Mouse (Mus musculus) forebrain, embryonic 16.5 days (tissue): ENCODE data around the gene Cdyl. TPM values are rescaled to one million over a fixed set of nuclear protein-coding genes. Genes with fewer than 3 reads are reported as not detected.

Experiments used
- ATAC-seq: fragments of 200-750 bp; cut with Nextera tagmentation; 2 replicates; pipeline ENCODE4 v1.8.0; 2017; ENCODE audit warnings: mild to moderate bottlenecking, moderate library complexity
- H3K27ac ChIP-seq: fragments of 300-500 bp; sonication (generic); 2 replicates; pipeline ENCODE4 v1.5.1; 2014; ENCODE audit warnings: low read length, control low read depth
- H3K27me3 ChIP-seq: fragments of 300-500 bp; sonication (generic); replicated peaks from 2 replicates; pipeline ENCODE4 v1.6.1; 2014; ENCODE audit warnings: low read length; ENCODE audit not compliant: control insufficient read depth, insufficient read depth
- H3K36me3 ChIP-seq: fragments of 300-500 bp; sonication (generic); 2 replicates; pipeline ENCODE4 v1.6.1; 2014; ENCODE audit not compliant: control insufficient read depth, insufficient read depth
- H3K4me1 ChIP-seq: fragments of 300-500 bp; sonication (generic); replicated peaks from 2 replicates; pipeline ENCODE4 v1.6.1; 2014; ENCODE audit warnings: low read length; ENCODE audit not compliant: control insufficient read depth, insufficient read depth
- H3K4me2 ChIP-seq: fragments of 300-500 bp; sonication (generic); 2 replicates; pipeline ENCODE4 v1.6.1; 2014; ENCODE audit warnings: mild to moderate bottlenecking, low read length, control low read depth
- H3K4me3 ChIP-seq: fragments of 300-500 bp; sonication (generic); replicated peaks from 2 replicates; pipeline ENCODE4 v1.5.1; 2014; ENCODE audit warnings: mild to moderate bottlenecking, low read length, control low read depth
- H3K9ac ChIP-seq: fragments of 300-500 bp; sonication (generic); replicated peaks from 2 replicates; pipeline ENCODE4 v1.6.1; 2014; ENCODE audit warnings: low read depth, low read length, control low read depth
- H3K9me3 ChIP-seq: fragments of 300-500 bp; sonication (generic); 2 replicates; pipeline ENCODE4 v1.6.1; 2016; ENCODE audit warnings: low read length; ENCODE audit not compliant: control insufficient read depth
- WGBS: fragments of 180-500 bp; shearing (Covaris S2); extraction: QIAGEN DNeasy Blood & Tissue Kit; methylation state at CpG from one replicate; pipeline ENCODE4 v1.1.7; 2014; 5-methylcytosine and 5-hydroxymethylcytosine counted together
- polyA plus RNA-seq: library from polyadenylated mRNA; unstranded; fragments of >200 nt; fragmentation: Nextera tagmentation; extraction: Ambion mirVana; gene quantifications from 2 replicates; pipeline ENCODE4 v1.2.1, GENCODE M21; 2015

The Cdyl gene
- polyA plus RNA-seq, 1 experiment from 2014 or later, result 4.2 TPM

DNA sequence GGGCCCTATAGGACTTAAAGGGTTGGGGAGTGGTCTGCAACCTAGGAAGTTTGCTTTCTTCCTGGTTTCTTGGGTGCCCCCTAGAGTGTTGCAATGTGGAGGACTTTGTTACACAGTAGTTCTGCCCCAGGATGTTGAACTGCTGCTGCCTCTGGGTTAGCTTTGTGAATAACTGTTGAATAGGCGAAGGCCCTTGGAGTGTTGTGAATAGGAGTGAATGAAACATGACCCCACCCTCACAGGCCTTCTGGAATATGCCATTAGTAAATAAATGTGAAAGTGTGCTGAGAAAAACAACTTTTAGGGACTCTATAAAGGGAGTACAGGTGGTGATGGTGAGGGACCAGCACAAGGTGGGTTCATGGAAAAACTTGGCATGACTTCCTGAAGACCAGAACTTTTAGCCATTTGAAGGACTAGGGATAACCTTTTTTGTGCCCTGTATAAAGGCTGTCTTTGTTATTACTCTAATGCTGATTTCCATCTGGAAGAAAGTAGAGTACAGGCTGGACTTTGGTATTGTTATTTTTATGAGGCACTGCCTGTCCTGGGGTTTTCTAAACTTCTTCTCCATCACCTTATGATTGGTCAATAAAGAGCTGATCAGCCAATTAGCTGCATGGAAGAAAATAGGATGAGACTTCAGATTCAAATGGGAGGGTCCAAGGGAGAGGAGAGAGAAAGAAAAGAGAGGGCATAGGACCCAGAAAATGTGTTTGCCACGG, 193.4 kb downstream of the Cdyl start:
- Histone ChIP-seq H3K27me3 (no peaks in the 10 kb centered on the region), H3K9me3 (no peaks in the 10 kb centered on the region), H3K4me1 (no peaks in the 10 kb centered on the region), H3K9ac (no peak overlapping the region), H3K27ac (no peak overlapping the region), H3K4me3 (no peak overlapping the region), H3K36me3 (no peaks in the 10 kb centered on the region), H3K4me2 (no peak overlapping the region)
- WGBS, result 59% methylated on average over 2 of the region's 2 CpGs
- ATAC-seq, result no peak

DNA sequence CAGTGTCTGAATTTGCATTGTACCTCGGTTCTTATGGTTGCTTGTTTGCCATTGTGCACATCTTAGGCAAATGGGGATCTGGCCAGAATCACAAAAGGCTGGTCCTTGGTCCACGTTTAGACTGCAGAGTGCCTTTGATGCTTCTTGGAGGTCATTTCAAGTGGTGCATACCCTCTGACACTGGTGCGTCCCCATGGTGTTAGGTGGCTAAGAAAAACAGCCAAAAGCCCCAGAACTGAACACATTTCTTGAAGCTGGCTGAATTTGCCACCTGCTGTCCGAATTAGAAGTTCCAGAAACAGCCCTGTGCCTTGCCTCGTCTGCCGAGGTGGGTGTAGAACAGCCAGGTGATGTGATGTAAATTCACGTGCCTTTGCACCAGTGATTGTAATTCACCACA, 197.9 kb downstream of the Cdyl start:
- no peak overlapping the region for H3K4me2 ChIP-seq
- H3K27me3 ChIP-seq, result no peaks in the 10 kb centered on the region
- H3K4me3 ChIP-seq, result no peak overlapping the region
- no peak overlapping the region for H3K9ac ChIP-seq
- no peaks in the 10 kb centered on the region for H3K4me1 ChIP-seq
- no peak for ATAC-seq
- no peaks in the 10 kb centered on the region for H3K36me3 ChIP-seq
- H3K27ac ChIP-seq, result no peak overlapping the region
- 74% methylated on average over 7 of the region's 7 CpGs for WGBS
- H3K9me3 ChIP-seq, result no peaks in the 10 kb centered on the region

DNA sequence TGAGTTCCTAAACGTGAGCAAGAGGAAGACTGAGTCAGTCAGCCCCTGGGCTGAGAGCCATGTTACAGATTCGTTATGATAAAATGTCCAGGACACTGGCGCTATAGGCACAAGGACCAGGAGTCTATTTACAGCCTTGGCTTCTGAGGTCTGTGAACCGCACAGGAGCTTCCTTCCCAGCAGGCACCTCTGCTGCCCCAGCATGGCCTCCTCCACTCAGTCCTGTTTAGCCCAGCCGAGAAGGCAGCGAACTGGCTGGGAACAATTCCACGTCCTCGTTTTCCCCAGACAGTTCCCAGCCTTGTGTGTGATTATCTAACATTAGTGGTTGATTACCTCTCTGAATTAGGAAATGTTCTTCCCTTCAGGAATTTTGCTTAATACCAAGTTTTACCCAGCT, 201.3 kb downstream of the Cdyl start:
- Histone ChIP-seq H3K27ac (no peak overlapping the region), H3K36me3 (no peaks in the 10 kb centered on the region), H3K9ac (no peak overlapping the region), H3K4me1 (no peaks in the 10 kb centered on the region), H3K4me2 (no peak overlapping the region), H3K9me3 (no peaks in the 10 kb centered on the region), H3K4me3 (no peak overlapping the region), H3K27me3 (no peaks in the 10 kb centered on the region)
- ATAC-seq, result no peak
- WGBS, result 60% methylated on average over 8 of the region's 8 CpGs

DNA sequence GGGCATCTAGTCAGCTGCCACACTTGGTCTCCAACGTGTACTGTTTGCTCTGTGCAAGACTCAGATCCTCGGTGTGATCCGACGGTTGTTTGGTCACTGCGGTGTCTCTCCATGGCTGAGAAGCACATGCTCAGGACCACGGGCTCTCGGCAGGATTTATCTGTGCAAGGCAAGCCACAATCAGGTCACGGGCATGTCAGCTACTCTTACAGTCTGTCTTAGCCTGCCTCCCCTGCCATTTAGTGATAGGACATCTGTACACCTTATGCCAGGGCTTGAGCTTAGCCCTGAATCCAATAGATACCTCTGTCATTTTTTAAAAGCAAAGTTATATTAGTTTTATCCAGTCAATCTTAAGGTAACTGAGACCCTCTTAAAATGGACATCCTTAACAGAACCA, 211.0 kb downstream of the Cdyl start:
- WGBS, result 94% methylated on average over 8 of the region's 8 CpGs
- Histone ChIP-seq H3K27me3 (no peaks in the 10 kb centered on the region), H3K36me3 (no peaks in the 10 kb centered on the region), H3K9ac (no peak overlapping the region), H3K27ac (no peak overlapping the region), H3K4me2 (no peak overlapping the region), H3K4me3 (no peak overlapping the region), H3K9me3 (no peaks in the 10 kb centered on the region), H3K4me1 (no peaks in the 10 kb centered on the region)
- no peak for ATAC-seq

DNA sequence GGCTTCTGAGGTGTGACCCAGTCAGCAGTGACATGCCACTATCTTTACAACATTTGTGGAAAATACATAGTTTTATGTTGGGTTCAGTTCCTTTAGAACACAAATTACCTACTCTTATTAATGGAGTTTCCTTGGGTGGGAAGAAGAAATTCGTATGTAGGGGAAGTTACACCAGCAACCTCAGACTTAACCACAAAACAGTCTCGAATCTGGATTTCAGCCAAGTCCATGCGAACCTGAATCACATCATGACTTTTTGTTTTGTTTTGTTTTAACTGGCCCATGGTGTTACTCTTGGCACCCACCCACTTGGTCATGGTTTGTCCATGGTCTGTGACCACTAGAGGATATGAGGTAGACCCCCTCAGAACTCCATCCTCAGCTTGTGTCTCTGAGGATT, 211.5 kb downstream of the Cdyl start:
- H3K4me3 ChIP-seq, result no peak overlapping the region
- H3K36me3 ChIP-seq, result no peaks in the 10 kb centered on the region
- H3K27ac ChIP-seq, result no peak overlapping the region
- H3K27me3 ChIP-seq, result no peaks in the 10 kb centered on the region
- WGBS, result 81% methylated on average over 3 of the region's 3 CpGs
- H3K9ac ChIP-seq, result no peak overlapping the region
- H3K4me1 ChIP-seq, result no peaks in the 10 kb centered on the region
- H3K4me2 ChIP-seq, result no peak overlapping the region
- no peaks in the 10 kb centered on the region for H3K9me3 ChIP-seq
- ATAC-seq, result no peak

DNA sequence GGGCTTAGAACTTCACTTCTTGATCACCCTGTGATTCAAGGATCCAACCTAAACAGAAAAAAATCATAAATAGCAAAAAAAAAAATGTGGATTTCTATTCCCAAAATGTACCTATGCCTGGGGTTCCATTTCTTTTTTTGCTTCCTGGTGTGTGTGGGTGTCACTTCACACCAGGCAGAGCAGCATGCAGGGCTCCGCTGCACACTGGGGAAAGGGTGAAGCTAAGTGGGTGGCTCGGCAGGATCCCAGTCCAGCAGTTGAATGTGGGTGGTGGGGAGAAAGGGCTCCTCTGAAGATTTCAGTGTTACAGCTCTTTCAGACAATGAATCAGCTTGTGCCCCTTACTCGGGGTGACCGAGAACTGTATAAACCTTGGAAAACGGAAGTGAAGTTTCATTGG, 215.8 kb downstream of the Cdyl start:
- H3K4me1 ChIP-seq, result peaks cover under 1% of the 10 kb centered on the region; the same call in 1 of the 2 replicates
- no peak overlapping the region for H3K27ac ChIP-seq
- no peak overlapping the region for H3K4me3 ChIP-seq
- H3K27me3 ChIP-seq, result no peaks in the 10 kb centered on the region
- H3K4me2 ChIP-seq, result no peak overlapping the region
- no peak for ATAC-seq
- H3K9ac ChIP-seq, result no peak overlapping the region
- no peaks in the 10 kb centered on the region for H3K9me3 ChIP-seq
- H3K36me3 ChIP-seq, result no peaks in the 10 kb centered on the region
- WGBS, result 87% methylated on average over 5 of the region's 5 CpGs

DNA sequence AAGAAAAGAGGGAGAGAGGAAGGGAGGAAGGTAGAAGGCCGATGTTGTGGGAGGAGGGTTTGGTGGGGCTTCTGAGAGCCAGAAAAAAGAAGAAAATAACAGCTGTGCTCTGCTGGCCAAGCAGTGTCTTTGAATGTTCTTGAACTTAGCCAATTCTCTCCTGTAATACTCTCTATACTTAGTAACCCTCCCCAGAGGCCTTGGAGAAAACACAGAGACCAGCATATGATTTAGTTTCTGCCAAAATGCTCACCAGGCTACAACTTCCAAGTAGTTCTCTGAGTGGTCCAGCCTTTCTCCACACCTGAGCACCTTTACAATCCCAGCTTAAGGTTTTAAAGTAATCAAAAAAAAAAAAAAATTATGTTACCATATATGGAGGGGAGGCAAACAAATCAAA, 218.6 kb downstream of the Cdyl start:
- Histone ChIP-seq H3K27me3 (no peaks in the 10 kb centered on the region), H3K4me2 (no peak overlapping the region), H3K9ac (no peak overlapping the region), H3K36me3 (no peaks in the 10 kb centered on the region), H3K9me3 (no peaks in the 10 kb centered on the region), H3K27ac (no peak overlapping the region), H3K4me3 (no peak overlapping the region), H3K4me1 (peaks cover 6% of the 10 kb centered on the region)
- 60% methylated on average over 1 of the region's 1 CpGs for WGBS
- ATAC-seq, result no peak

DNA sequence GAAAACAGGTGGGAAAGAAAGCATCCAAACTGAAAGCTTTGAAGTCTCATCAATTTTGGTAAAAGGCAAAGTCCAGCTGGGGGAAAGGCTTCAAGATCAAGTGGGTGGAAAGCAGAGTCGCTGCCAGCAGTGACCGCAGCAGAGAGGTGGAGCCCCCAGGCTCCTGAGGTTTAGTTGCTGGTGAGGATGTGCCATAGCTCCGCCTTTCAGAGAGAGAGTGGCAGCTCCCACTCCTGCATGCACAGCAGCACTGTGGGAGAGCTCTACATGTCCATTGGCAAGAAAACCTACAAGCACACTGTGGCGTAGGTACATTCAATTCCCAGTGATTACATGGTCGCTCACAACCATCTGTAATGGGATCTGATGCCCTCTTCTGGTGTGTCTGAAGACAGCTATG, 219.4 kb downstream of the Cdyl start:
- 50% methylated on average over 5 of the region's 5 CpGs for WGBS
- Histone ChIP-seq H3K4me1 (peaks cover 6% of the 10 kb centered on the region), H3K4me2 (no peak overlapping the region), H3K9ac (no peak overlapping the region), H3K9me3 (no peaks in the 10 kb centered on the region), H3K27me3 (no peaks in the 10 kb centered on the region), H3K4me3 (no peak overlapping the region), H3K27ac (no peak overlapping the region), H3K36me3 (no peaks in the 10 kb centered on the region)
- no peak for ATAC-seq

DNA sequence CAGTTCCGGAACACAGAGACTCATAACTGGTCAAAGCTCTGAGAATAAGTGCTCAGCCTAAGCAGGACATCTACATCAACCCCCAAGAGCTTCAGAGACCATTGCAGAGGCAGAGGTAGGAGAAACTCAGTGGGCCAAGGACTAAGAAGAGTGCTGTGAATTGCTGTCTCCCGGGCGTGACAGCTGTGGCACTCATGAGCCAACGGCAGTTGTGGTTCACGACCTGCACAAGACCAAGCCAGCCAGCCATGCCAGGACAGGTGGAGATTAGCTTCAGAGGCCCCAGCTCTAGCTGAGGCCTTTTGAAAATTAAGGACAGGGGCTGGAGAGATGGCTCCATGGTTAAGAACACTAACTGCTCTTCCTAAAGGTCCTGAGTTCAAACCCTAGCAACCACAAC, 219.9 kb downstream of the Cdyl start:
- 95% methylated on average over 5 of the region's 5 CpGs for WGBS
- ATAC-seq, result no peak
- H3K4me1 ChIP-seq, result peaks cover 9% of the 10 kb centered on the region
- H3K4me2 ChIP-seq, result no peak overlapping the region
- no peaks in the 10 kb centered on the region for H3K27me3 ChIP-seq
- H3K36me3 ChIP-seq, result no peaks in the 10 kb centered on the region
- H3K9me3 ChIP-seq, result no peaks in the 10 kb centered on the region
- no peak overlapping the region for H3K27ac ChIP-seq
- H3K9ac ChIP-seq, result no peak overlapping the region
- H3K4me3 ChIP-seq, result no peak overlapping the region

DNA sequence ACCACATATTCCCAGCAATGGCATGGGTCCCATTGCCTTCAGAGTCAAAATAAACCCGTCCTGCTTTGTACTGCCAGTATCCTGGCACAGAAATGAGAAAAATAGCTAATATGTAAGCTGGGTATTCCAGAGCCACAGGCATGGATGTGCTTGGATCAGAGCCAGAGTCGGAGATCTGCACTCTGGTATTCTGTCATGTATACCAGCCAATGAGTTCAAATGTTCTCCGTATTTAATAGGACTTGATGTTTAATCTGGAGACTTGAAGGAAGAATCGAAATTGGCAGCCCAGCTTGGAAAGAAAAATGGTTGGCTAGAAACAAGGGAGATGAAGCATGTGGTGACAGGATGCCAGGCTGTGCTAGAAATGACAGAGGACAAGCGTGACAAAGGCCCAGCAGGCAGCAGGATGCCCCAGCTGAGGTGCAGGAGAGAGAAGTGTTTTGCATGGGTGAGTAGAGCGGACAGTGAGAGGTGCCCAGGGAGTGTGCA, 221.0 kb downstream of the Cdyl start:
- H3K4me3 ChIP-seq, result no peak overlapping the region
- H3K9me3 ChIP-seq, result no peaks in the 10 kb centered on the region
- peaks cover 15% of the 10 kb centered on the region for H3K4me1 ChIP-seq
- no peak overlapping the region for H3K27ac ChIP-seq
- H3K4me2 ChIP-seq, result no peak overlapping the region
- H3K27me3 ChIP-seq, result no peaks in the 10 kb centered on the region
- peak; percentile 70 for ATAC-seq
- 59% methylated on average over 6 of the region's 6 CpGs for WGBS
- H3K9ac ChIP-seq, result no peak overlapping the region
- H3K36me3 ChIP-seq, result no peaks in the 10 kb centered on the region
